Comparison of ENCODE assay signal across 9 mouse cellular contexts in genomic region chr17:28208314-28208612, GRCm38 (mm10). TPM values are rescaled to one million over a fixed set of nuclear protein-coding genes. Genes with fewer than 3 reads are reported as not detected.
DNase-seq lines count a peak whose midpoint lies in the region; ATAC-seq and TF ChIP-seq lines count a peak whose summit lies in the region.
"Had no signal": no experiment of that assay in that cellular context is flagged by ENCODE, and none has a peak within 500 bp of the region (broad histone marks: within the 10 kb centered on the region; RNA-seq: fewer than 3 reads in every experiment).

No protein-coding gene starts in this region.

- no peaks in the 10 kb centered on the region for H3K27me3 ChIP-seq in lung, embryonic 14.5 days (ENCODE audit: insufficient read depth, low read length)
- no peaks in the 10 kb centered on the region for H3K27me3 ChIP-seq in embryonic facial prominence, embryonic 14.5 days (replicated peaks; ENCODE audit: control insufficient read depth, insufficient read depth, low read length)
- no peaks in the 10 kb centered on the region for H3K27me3 ChIP-seq in limb, embryonic 13.5 days
- H3K27me3 ChIP-seq in neural tube, embryonic 14.5 days (ENCODE audit: control insufficient read depth, insufficient read depth, low read length): no peaks in the 10 kb centered on the region

- no peak for DNase-seq in lung, embryonic 14.5 days
- no peak for DNase-seq in lung, postnatal 10 days
- no peak for DNase-seq in embryonic facial prominence, embryonic 14.5 days (ENCODE audit: low spot score)
- no peak for DNase-seq in cerebellum, postnatal 36 days
- DNase-seq in urinary bladder, postnatal 4 days (ENCODE audit: low spot score in 2 of 2): no peak
- DNase-seq: layer of hippocampus, postnatal 36 days had no signal

- WGBS in lung, embryonic 14.5 days: 73% methylated on average over 8 of the region's 8 CpGs
- WGBS in embryonic facial prominence, embryonic 14.5 days: 80% methylated on average over 8 of the region's 8 CpGs
- 69% methylated on average over 8 of the region's 8 CpGs for WGBS in limb, embryonic 13.5 days
- 90% methylated on average over 8 of the region's 8 CpGs for WGBS in neural tube, embryonic 14.5 days

- H3K9ac ChIP-seq in lung, embryonic 14.5 days: peak overlapping the region; percentile 27; the same call in 1 of the 2 replicates
- H3K9ac ChIP-seq in embryonic facial prominence, embryonic 14.5 days (ENCODE audit: low read depth, low read length): peak overlapping the region; percentile 69
- peak overlapping the region; percentile 72 for H3K9ac ChIP-seq in limb, embryonic 13.5 days
- H3K9ac ChIP-seq in neural tube, embryonic 14.5 days (replicated peaks; ENCODE audit: low read depth, low read length): no peak overlapping the region

- TF ChIP-seq CTCF in lung, embryonic 14.5 days (IDR thresholded peaks at IDR 0.05; ENCODE audit: low read depth): no peak

- H3K27ac ChIP-seq in lung, embryonic 14.5 days (ENCODE audit: low read depth): no peak overlapping the region
- peak overlapping the region; percentile 79; the same call in 1 of the 2 replicates for H3K27ac ChIP-seq in embryonic facial prominence, embryonic 14.5 days (replicated peaks; ENCODE audit: low read depth, low read length)
- peak overlapping the region; percentile 87 for H3K27ac ChIP-seq in limb, embryonic 13.5 days
- no peak overlapping the region for H3K27ac ChIP-seq in neural tube, embryonic 14.5 days (ENCODE audit: low read depth, low read length)

- H3K4me2 ChIP-seq in lung, embryonic 14.5 days: peak overlapping the region; percentile 57
- H3K4me2 ChIP-seq in embryonic facial prominence, embryonic 14.5 days (ENCODE audit: low read depth, low read length): peak overlapping the region; percentile 78
- peak overlapping the region; percentile 75 for H3K4me2 ChIP-seq in limb, embryonic 13.5 days (replicated peaks)
- H3K4me2 ChIP-seq in neural tube, embryonic 14.5 days (ENCODE audit: low read depth, low read length): peak overlapping the region; percentile 34

- H3K4me1 ChIP-seq in lung, embryonic 14.5 days (ENCODE audit: insufficient read depth): peaks cover 4% of the 10 kb centered on the region
- H3K4me1 ChIP-seq in embryonic facial prominence, embryonic 14.5 days (ENCODE audit: control insufficient read depth, insufficient read depth, low read length): peaks cover 16% of the 10 kb centered on the region
- H3K4me1 ChIP-seq in limb, embryonic 13.5 days: peaks cover 29% of the 10 kb centered on the region
- H3K4me1 ChIP-seq in neural tube, embryonic 14.5 days (ENCODE audit: control insufficient read depth, insufficient read depth, low read length): no peaks in the 10 kb centered on the region

- H3K9me3 ChIP-seq in lung, embryonic 14.5 days (ENCODE audit: low read depth, low read length): no peaks in the 10 kb centered on the region
- H3K9me3 ChIP-seq in embryonic facial prominence, embryonic 14.5 days (ENCODE audit: control insufficient read depth, low read length): no peaks in the 10 kb centered on the region
- H3K9me3 ChIP-seq in limb, embryonic 13.5 days: no peaks in the 10 kb centered on the region
- no peaks in the 10 kb centered on the region for H3K9me3 ChIP-seq in neural tube, embryonic 14.5 days (ENCODE audit: control insufficient read depth, low read length)

- H3K4me3 ChIP-seq in lung, embryonic 14.5 days (ENCODE audit: low read depth, low read length): peak overlapping the region; percentile 27
- peak overlapping the region; percentile 42 for H3K4me3 ChIP-seq in embryonic facial prominence, embryonic 14.5 days (ENCODE audit: low read depth, low read length)
- peak overlapping the region; percentile 46 for H3K4me3 ChIP-seq in limb, embryonic 13.5 days
- peak overlapping the region; percentile 12; the same call in 1 of the 2 replicates for H3K4me3 ChIP-seq in neural tube, embryonic 14.5 days (ENCODE audit: low read depth, low read length)

- ATAC-seq in lung, embryonic 14.5 days (ENCODE audit: insufficient read depth): no peak
- ATAC-seq in embryonic facial prominence, embryonic 14.5 days (ENCODE audit: low read depth): no peak
- ATAC-seq in limb, embryonic 13.5 days (ENCODE audit: low FRiP score, low read depth): no peak
- no peak for ATAC-seq in neural tube, embryonic 14.5 days (ENCODE audit: low read depth)
- ATAC-seq in activated CD4-positive, CD25-positive, alpha-beta regulatory T cell, adult 4 months: no peak

- H3K36me3 ChIP-seq in lung, embryonic 14.5 days (ENCODE audit: insufficient read depth): peaks cover 8% of the 10 kb centered on the region; the same call in 1 of the 2 replicates
- H3K36me3 ChIP-seq in embryonic facial prominence, embryonic 14.5 days (ENCODE audit: control insufficient read depth, insufficient read depth, low read length): peaks cover 11% of the 10 kb centered on the region
- H3K36me3 ChIP-seq in limb, embryonic 13.5 days: peaks cover 17% of the 10 kb centered on the region
- 0 out of 2 replicates have a peak, but pooled peaks cover under 1% of the 10 kb centered on the region for H3K36me3 ChIP-seq in neural tube, embryonic 14.5 days (ENCODE audit: control insufficient read depth, insufficient read depth, low read length)

RNA-seq across cellular contexts. Expression of gene Def6, which starts 0.7 kb away (rescaled TPM):
- 2.4 and 2.7 TPM in 2 replicates for polyA plus RNA-seq in lung, embryonic 14.5 days (2014; fragmentation: Nextera tagmentation; extraction: Ambion mirVana)
- polyA plus RNA-seq in embryonic facial prominence, embryonic 14.5 days (2014; fragmentation: Nextera tagmentation; extraction: Ambion mirVana): 8.9 and 9.4 TPM in 2 replicates
- 10.8 and 12.1 TPM in 2 replicates for polyA plus RNA-seq in limb, embryonic 13.5 days (2015; fragmentation: Nextera tagmentation; extraction: Ambion mirVana)
- polyA plus RNA-seq in neural tube, embryonic 14.5 days (2014; fragmentation: Nextera tagmentation; extraction: Ambion mirVana): 4.0 and 5.0 TPM in 2 replicates
- 10 to 100 TPM; 36.2 to 43.1 TPM for polyA plus RNA-seq in activated CD4-positive, CD25-positive, alpha-beta regulatory T cell, adult 4 months (2017; shearing (Covaris generic))

RNA-seq across cellular contexts. Expression of gene Ppard, which starts 24.2 kb away (rescaled TPM):
- 1.8 and 2.8 TPM in 2 replicates for polyA plus RNA-seq in lung, embryonic 14.5 days (2014; fragmentation: Nextera tagmentation; extraction: Ambion mirVana)
- polyA plus RNA-seq in embryonic facial prominence, embryonic 14.5 days (2014; fragmentation: Nextera tagmentation; extraction: Ambion mirVana): 2.9 and 3.0 TPM in 2 replicates
- 3.0 and 3.4 TPM in 2 replicates for polyA plus RNA-seq in limb, embryonic 13.5 days (2015; fragmentation: Nextera tagmentation; extraction: Ambion mirVana)
- 1.3 and 2.0 TPM in 2 replicates for polyA plus RNA-seq in neural tube, embryonic 14.5 days (2014; fragmentation: Nextera tagmentation; extraction: Ambion mirVana)
- polyA plus RNA-seq in activated CD4-positive, CD25-positive, alpha-beta regulatory T cell, adult 4 months (2017; shearing (Covaris generic)): 1 to 10 TPM; 1.7 to 1.9 TPM

RNA-seq across cellular contexts. Expression of gene Zfp523, which starts 31.3 kb away (rescaled TPM):
- polyA plus RNA-seq in lung, embryonic 14.5 days (2014; fragmentation: Nextera tagmentation; extraction: Ambion mirVana): 36.0 and 45.4 TPM in 2 replicates
- polyA plus RNA-seq in embryonic facial prominence, embryonic 14.5 days (2014; fragmentation: Nextera tagmentation; extraction: Ambion mirVana): 30.6 and 35.7 TPM in 2 replicates
- polyA plus RNA-seq in limb, embryonic 13.5 days (2015; fragmentation: Nextera tagmentation; extraction: Ambion mirVana): 42.2 and 43.6 TPM in 2 replicates
- polyA plus RNA-seq in neural tube, embryonic 14.5 days (2014; fragmentation: Nextera tagmentation; extraction: Ambion mirVana): 37.6 and 46.1 TPM in 2 replicates
- polyA plus RNA-seq in activated CD4-positive, CD25-positive, alpha-beta regulatory T cell, adult 4 months (2017; shearing (Covaris generic)): 1 to 10 TPM; 4.2 to 5.1 TPM

Comparison
In these comparisons a context has a peak if more than half of its experiments do, and no peak if none do; other contexts are left out.
1. H3K27ac ChIP-seq: peak in embryonic facial prominence, embryonic 14.5 days (single experiment) and limb, embryonic 13.5 days (single experiment); none in lung, embryonic 14.5 days (single experiment) and neural tube, embryonic 14.5 days (single experiment).
2. Peak in every context shown above with its lines, with median percentiles within 50 percentile points of each other: H3K4me2 ChIP-seq and H3K4me3 ChIP-seq.